Mouse (Mus musculus): ENCODE results near the gene Snapc3. TPM values are rescaled to one million over a fixed set of nuclear protein-coding genes. Genes with fewer than 3 reads are reported as not detected.

The Snapc3 gene
- total and polyA plus RNA-seq, 3 experiments: 12.0 to 16.9 TPM; not detected in 1

GRCm38 (mm10) chr4:83383899-83384490, 33.5 kb upstream of the Snapc3 start (continued):
- no peak for TF ChIP-seq NRF1 (IDR thresholded peaks at IDR 0.05; ENCODE audit: insufficient read depth, low read depth, low read length, poor library complexity, severe bottlenecking)
- no peak for TF ChIP-seq E2F4 (IDR thresholded peaks at IDR 0.05; ENCODE audit: borderline replicate concordance, low read depth, low read length)

GRCm38 (mm10) chr4:83385091-83385490, 32.4 kb upstream of the Snapc3 start:
- H3K36me3 ChIP-seq (ENCODE audit: control insufficient read depth in 1 of 2, insufficient read depth in 2 of 2, low read length in 2 of 2): peaks cover 0 to 2% of the 10 kb centered on the region in 2 experiments; a peak in 1 of 4 replicates
- H3K4me1 ChIP-seq (ENCODE audit: control insufficient read depth in 1 of 2, insufficient read depth in 2 of 2, low read length in 2 of 2): no peaks in the 10 kb centered on the region
- no peak for DNase-seq (ENCODE audit: low read depth, low spot score)
- H3K9me3 ChIP-seq (replicated peaks; ENCODE audit: insufficient read depth, low read length): no peaks in the 10 kb centered on the region
- H3K9ac ChIP-seq (ENCODE audit: control insufficient read depth, low read depth, low read length, poor library complexity, severe bottlenecking): no peak overlapping the region
- no peak overlapping the region for H3K27ac ChIP-seq (ENCODE audit: control insufficient read depth, low read depth, low read length)
- H3K27me3 ChIP-seq (ENCODE audit: control insufficient read depth in 1 of 2, insufficient read depth in 2 of 2, low read length in 2 of 2): no peaks in the 10 kb centered on the region
- TF ChIP-seq CTCF (IDR thresholded peaks at IDR 0.05 in 2 of 3, conservative IDR thresholded peaks at IDR 0.05 in 1 of 3; ENCODE audit: control insufficient read depth in 1 of 3, insufficient read depth in 1 of 3, low read depth in 2 of 3, low read length in 3 of 3, poor library complexity in 1 of 3, severe bottlenecking in 1 of 3) (no peak), NELFE (IDR thresholded peaks at IDR 0.05; ENCODE audit: low read depth, low read length) (no peak), SIN3A (IDR thresholded peaks at IDR 0.05; ENCODE audit: low read length) (no peak), MEF2A (IDR thresholded peaks at IDR 0.05; ENCODE audit: extremely low read depth, insufficient replicate concordance, low read depth, low read length, poor library complexity, severe bottlenecking) (no peak), ZKSCAN1 (IDR thresholded peaks at IDR 0.05; ENCODE audit: low read depth, low read length) (no peak), MXI1 (IDR thresholded peaks at IDR 0.05; ENCODE audit: low read depth, low read length) (no peak), USF2 (IDR thresholded peaks at IDR 0.05; ENCODE audit: borderline replicate concordance in 1 of 2, insufficient read depth in 1 of 2, low read depth in 1 of 2, low read length in 2 of 2) (no peak), POLR2AphosphoS2 (IDR thresholded peaks at IDR 0.05; ENCODE audit: low read length) (no peak), SMC3 (IDR thresholded peaks at IDR 0.05; ENCODE audit: low read depth, low read length) (no peak), RAD21 (IDR thresholded peaks at IDR 0.05; ENCODE audit: low read depth, low read length) (no peak), CHD1 (IDR thresholded peaks at IDR 0.05; ENCODE audit: low read depth, low read length) (no peak), GATA1 (IDR thresholded peaks at IDR 0.05; ENCODE audit: low read depth, low read length) (no peak), UBTF (IDR thresholded peaks at IDR 0.05; ENCODE audit: borderline replicate concordance, insufficient read depth, low read depth, low read length) (no peak), HCFC1 (IDR thresholded peaks at IDR 0.05; ENCODE audit: low read depth, low read length) (no peak)
- no peaks in the 10 kb centered on the region for H3K79me2 ChIP-seq (ENCODE audit: control insufficient read depth, insufficient read depth, low read length, poor library complexity)
- no peak overlapping the region for H3K4me3 ChIP-seq (ENCODE audit: control insufficient read depth in 1 of 2, insufficient read depth in 1 of 2, low read depth in 2 of 2, low read length in 2 of 2)

- no peaks in the 10 kb centered on the region; a peak in 2 of 4 replicates for H3K36me3 ChIP-seq (ENCODE audit: control insufficient read depth in 1 of 2, insufficient read depth in 2 of 2, low read length in 2 of 2)
- H3K4me3 ChIP-seq (ENCODE audit: control insufficient read depth in 1 of 2, insufficient read depth in 1 of 2, low read depth in 2 of 2, low read length in 2 of 2): no peak overlapping the region
- no peaks in the 10 kb centered on the region for H3K9me3 ChIP-seq (replicated peaks; ENCODE audit: insufficient read depth, low read length)
- H3K4me1 ChIP-seq (ENCODE audit: control insufficient read depth in 1 of 2, insufficient read depth in 2 of 2, low read length in 2 of 2): no peaks in the 10 kb centered on the region
- H3K79me2 ChIP-seq (ENCODE audit: control insufficient read depth, insufficient read depth, low read length, poor library complexity): no peaks in the 10 kb centered on the region
- no peak overlapping the region for H3K27ac ChIP-seq (ENCODE audit: control insufficient read depth, low read depth, low read length)
- no peak overlapping the region for H3K9ac ChIP-seq (ENCODE audit: control insufficient read depth, low read depth, low read length, poor library complexity, severe bottlenecking)
- TF ChIP-seq ETS1 (IDR thresholded peaks at IDR 0.05; ENCODE audit: low read depth, low read length): no peak
- DNase-seq (ENCODE audit: low read depth, low spot score): no peak
- no peaks in the 10 kb centered on the region; a peak in 1 of 4 replicates for H3K27me3 ChIP-seq (ENCODE audit: control insufficient read depth in 1 of 2, insufficient read depth in 2 of 2, low read length in 2 of 2)
Measured at GRCm38 (mm10) chr4:83390551-83390950, 27.0 kb upstream of the Snapc3 start.
